Mouse (Mus musculus) ES-E14 (cell line): ENCODE results near the gene Nppb.

Source experiments
- HCFC1 ChIP-seq: IDR thresholded peaks from 2 replicates; pipeline ENCODE4 v1.6.1; 2012; ENCODE audit warnings: low read length, inconsistent platforms, borderline replicate concordance; ENCODE audit not compliant: insufficient read depth
- MAFK ChIP-seq: IDR thresholded peaks from 2 replicates; pipeline ENCODE4 v1.6.1; 2014; ENCODE audit warnings: mild to moderate bottlenecking, low read depth, low read length, inconsistent platforms; ENCODE audit not compliant: insufficient read depth
- ZC3H11A ChIP-seq: IDR thresholded peaks from 2 replicates; pipeline ENCODE4 v1.6.1; 2012; ENCODE audit warnings: low read depth, mild to moderate bottlenecking, inconsistent platforms, low read length, borderline replicate concordance
- ZNF384 ChIP-seq: IDR thresholded peaks from 2 replicates; pipeline ENCODE4 v1.6.1; 2012; ENCODE audit warnings: low read depth, low read length, inconsistent platforms

- TF ChIP-seq ZC3H11A = no peak
- TF ChIP-seq MAFK = no peak
- TF ChIP-seq HCFC1 = no peak
- TF ChIP-seq ZNF384 = no peak
These were observed 19.9 kb upstream of the Nppb start for GRCm38 (mm10) chr4:147965712-147966111.
